Mouse (Mus musculus) intestine, embryonic 14.5 days (tissue): Measurements from ENCODE around the gene Ash1l. TPM values are rescaled to one million over a fixed set of nuclear protein-coding genes. Genes with fewer than 3 reads are reported as not detected.

Experiments
- ATAC-seq: fragments of 200-750 bp; cut with Nextera tagmentation; replicated peaks from 2 replicates; pipeline ENCODE4 v1.8.0; 2017; ENCODE audit warnings: low read depth, moderate number of reproducible peaks, moderate TSS enrichment, moderate library complexity; ENCODE audit not compliant: low FRiP score, low TSS enrichment
- DNase-seq: peaks from one replicate; pipeline ENCODE4 v3.0.0-alpha.2; 2018; ENCODE audit warnings: low spot score
- H3K27ac ChIP-seq: fragments of 300-500 bp; sonication (generic); 2 replicates; pipeline ENCODE4 v1.5.1; 2014; ENCODE audit warnings: low read depth, mild to moderate bottlenecking, control low read depth
- H3K27me3 ChIP-seq: fragments of 300-500 bp; sonication (generic); replicated peaks from 2 replicates; pipeline ENCODE4 v1.6.1; 2014; ENCODE audit warnings: low read length, control low read depth; ENCODE audit not compliant: control insufficient read depth, insufficient read depth
- H3K36me3 ChIP-seq: fragments of 300-500 bp; sonication (generic); 2 replicates; pipeline ENCODE4 v1.6.1; 2014; ENCODE audit warnings: low read length, control low read depth; ENCODE audit not compliant: control insufficient read depth, insufficient read depth
- H3K4me1 ChIP-seq: fragments of 300-500 bp; sonication (generic); replicated peaks from 2 replicates; pipeline ENCODE4 v1.6.1; 2014; ENCODE audit warnings: low read length, control low read depth, mixed read lengths; ENCODE audit not compliant: control insufficient read depth, insufficient read depth
- H3K4me2 ChIP-seq: fragments of 300-500 bp; sonication (generic); 2 replicates; pipeline ENCODE4 v1.6.1; 2014; ENCODE audit warnings: low read length
- H3K4me3 ChIP-seq: fragments of 300-500 bp; sonication (generic); 2 replicates; pipeline ENCODE4 v1.5.1; 2014; ENCODE audit warnings: low read depth, low read length, control low read depth, mixed read lengths
- H3K9ac ChIP-seq: fragments of 300-500 bp; sonication (generic); 2 replicates; pipeline ENCODE4 v1.6.1; 2014; ENCODE audit warnings: mild to moderate bottlenecking, low read length
- H3K9me3 ChIP-seq: fragments of 300-500 bp; sonication (generic); 2 replicates; pipeline ENCODE4 v1.6.1; 2016; ENCODE audit warnings: low read length, control low read depth; ENCODE audit not compliant: control insufficient read depth
- WGBS: fragments of 180-500 bp; shearing (Covaris S2); extraction: QIAGEN DNeasy Blood & Tissue Kit; methylation state at CpG from one replicate; pipeline ENCODE4 v1.1.7; 2014; 5-methylcytosine and 5-hydroxymethylcytosine counted together
- polyA plus RNA-seq: library from polyadenylated mRNA; unstranded; fragments of >200 nt; fragmentation: Nextera tagmentation; extraction: Ambion mirVana; gene quantifications from 2 replicates; pipeline ENCODE4 v1.2.1, GENCODE M21; 2014

Gene Ash1l
- polyA plus RNA-seq, 1 experiment from 2014 or later = 21.5 TPM

DNA sequence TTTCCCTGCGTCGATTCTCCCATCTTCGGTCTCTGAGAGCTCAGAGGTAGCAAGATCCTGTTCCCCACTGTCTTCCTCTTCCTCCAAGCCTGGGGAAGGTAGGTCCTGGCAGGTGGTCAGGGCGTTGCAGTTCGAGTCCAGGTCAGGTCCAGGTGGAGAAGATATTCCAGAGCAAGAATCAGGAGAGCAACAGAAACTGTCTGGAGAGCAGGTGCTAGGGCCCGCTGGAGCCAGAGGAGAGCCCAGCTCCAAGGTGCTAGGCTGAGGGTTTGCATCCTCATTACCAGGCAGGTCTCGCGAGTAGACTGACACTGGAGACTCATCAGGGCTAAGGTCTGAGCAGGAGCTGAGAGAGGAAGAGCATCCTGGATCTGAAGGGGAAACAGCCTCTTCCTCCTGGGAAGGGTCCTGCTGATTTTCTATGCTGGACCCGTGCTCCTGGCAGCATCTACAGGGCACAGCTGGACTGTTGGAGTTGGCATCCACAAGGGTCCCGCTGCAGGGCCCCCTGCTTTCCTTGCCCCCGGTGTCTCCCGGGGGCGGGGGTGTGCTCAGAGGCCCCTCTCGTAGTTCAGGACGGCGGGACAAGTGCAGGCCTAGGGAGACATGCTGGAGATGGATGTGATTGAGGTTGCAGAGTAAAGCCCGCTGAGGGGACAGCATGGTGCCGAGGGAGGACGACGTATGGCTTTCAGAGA, 141.5 kb downstream of the Ash1l start:
- 16% methylated on average over 20 of the region's 20 CpGs for WGBS
- Histone ChIP-seq H3K4me2 (peak overlapping the region; percentile 99), H3K4me1 (peaks cover 13% of the 10 kb centered on the region; the same call in 1 of the 2 replicates), H3K4me3 (peak overlapping the region; percentile 59; the same call in 1 of the 2 replicates), H3K9me3 (no peaks in the 10 kb centered on the region), H3K27me3 (peaks cover 20% of the 10 kb centered on the region), H3K27ac (no peak overlapping the region), H3K36me3 (peaks cover 27% of the 10 kb centered on the region), H3K9ac (no peak overlapping the region)
- ATAC-seq (no peak), DNase-seq (peak; percentile 58)

DNA sequence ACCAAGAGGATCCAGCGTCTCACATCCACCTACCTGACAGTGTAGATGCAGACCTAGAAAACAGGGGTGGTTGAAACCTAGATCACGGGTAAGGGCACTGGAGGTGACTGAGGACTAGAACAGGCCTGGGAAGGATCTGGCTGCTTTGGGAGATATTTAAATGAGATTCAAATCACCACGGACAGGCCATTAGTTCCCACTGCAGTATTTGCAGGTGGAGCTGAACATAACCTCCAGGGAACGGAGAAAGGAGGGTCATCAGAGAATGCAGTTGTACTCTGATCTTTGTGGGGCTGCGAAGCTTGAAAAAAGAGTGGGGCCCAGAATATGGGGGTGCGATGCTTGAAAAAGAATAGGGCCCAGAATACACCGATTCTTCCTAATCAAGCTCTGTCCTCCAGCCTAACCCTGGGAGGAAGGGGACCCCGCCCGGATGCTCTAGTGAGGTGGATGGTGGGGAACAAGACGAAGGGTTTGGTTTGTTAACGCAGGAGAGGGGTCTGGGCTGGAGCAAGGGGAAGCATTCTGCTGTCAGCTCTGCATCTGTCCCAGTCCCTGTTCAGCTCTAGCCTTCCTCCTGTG, 142.2 kb downstream of the Ash1l start:
- Histone ChIP-seq H3K4me3 (peak overlapping the region; percentile 29), H3K36me3 (peaks cover 34% of the 10 kb centered on the region), H3K9me3 (no peaks in the 10 kb centered on the region), H3K4me2 (peak overlapping the region; percentile 44), H3K9ac (peak overlapping the region; percentile 11; the same call in 1 of the 2 replicates), H3K4me1 (peaks cover 11% of the 10 kb centered on the region; the same call in 1 of the 2 replicates), H3K27ac (no peak overlapping the region), H3K27me3 (peaks cover 20% of the 10 kb centered on the region)
- WGBS = 26% methylated on average over 11 of the region's 11 CpGs
- ATAC-seq (no peak), DNase-seq (no peak)

DNA sequence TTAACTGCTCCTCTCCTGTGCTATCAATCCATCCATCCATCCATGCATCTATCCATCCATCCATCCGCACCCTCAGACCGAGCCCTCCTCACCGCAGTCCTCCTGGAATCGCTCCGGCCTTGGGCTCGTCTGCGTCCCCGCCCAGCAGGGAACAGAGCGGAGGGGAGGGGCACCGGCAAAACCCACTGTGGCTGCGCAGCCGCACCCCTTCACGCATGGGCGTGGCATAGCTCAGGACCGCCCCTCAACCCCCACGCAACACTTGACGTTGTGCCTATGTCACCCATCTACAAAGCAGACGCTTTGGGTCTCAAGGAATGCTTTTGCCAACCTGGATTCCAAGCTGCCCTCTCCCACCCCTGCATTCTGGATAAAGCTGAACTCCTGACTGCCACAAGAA, 142.8 kb downstream of the Ash1l start, which contains the start of gene Rusc1:
TSS of gene Rusc1 (minus strand) at position 137 of the 400 bp plus-strand sequence.
- H3K9ac ChIP-seq = peak within 1 kb of the TSS; percentile 11; the same call in 1 of the 2 replicates
- H3K27ac ChIP-seq = no peak within 1 kb of the TSS
- peak within 1 kb of the TSS; percentile 44 for H3K4me2 ChIP-seq
- WGBS = 1% methylated on average over 18 of the region's 18 CpGs
- peaks cover 20% of the 10 kb centered on the region for H3K27me3 ChIP-seq
- no peaks in the 10 kb centered on the region for H3K9me3 ChIP-seq
- DNase-seq = peak; percentile 87
- H3K36me3 ChIP-seq = peaks cover 39% of the 10 kb centered on the region
- H3K4me1 ChIP-seq = 0 out of 2 replicates have a peak, but pooled peaks cover 7% of the 10 kb centered on the region
- ATAC-seq = peak; percentile 34
- peak within 1 kb of the TSS; percentile 29 for H3K4me3 ChIP-seq

DNA sequence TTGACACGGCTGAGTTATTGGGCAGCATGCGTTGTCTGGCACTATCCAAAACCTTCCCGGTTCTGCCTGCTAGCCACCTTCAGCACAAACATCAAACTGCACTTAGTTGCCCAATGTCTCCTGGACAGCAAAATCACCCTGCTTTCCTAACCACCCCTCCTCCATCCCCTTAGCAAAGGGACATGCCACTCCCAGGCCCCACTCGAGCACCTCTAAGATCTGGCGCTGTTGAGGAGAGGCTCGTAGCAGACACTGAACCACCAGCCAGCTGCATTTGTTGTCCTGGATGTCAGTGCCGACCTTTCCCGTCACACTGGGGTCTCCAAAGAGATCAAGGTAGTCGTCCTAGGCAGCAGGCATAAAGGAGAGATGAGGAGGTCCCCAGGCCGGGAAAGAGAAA, 143.6 kb downstream of the Ash1l start:
- Histone ChIP-seq H3K9me3 (no peaks in the 10 kb centered on the region), H3K36me3 (peaks cover 47% of the 10 kb centered on the region), H3K9ac (no peak overlapping the region), H3K27me3 (peaks cover 15% of the 10 kb centered on the region), H3K4me3 (no peak overlapping the region), H3K4me2 (no peak overlapping the region), H3K4me1 (0 out of 2 replicates have a peak, but pooled peaks cover 7% of the 10 kb centered on the region), H3K27ac (no peak overlapping the region)
- DNase-seq (no peak), ATAC-seq (no peak)
- 80% methylated on average over 10 of the region's 10 CpGs for WGBS

DNA sequence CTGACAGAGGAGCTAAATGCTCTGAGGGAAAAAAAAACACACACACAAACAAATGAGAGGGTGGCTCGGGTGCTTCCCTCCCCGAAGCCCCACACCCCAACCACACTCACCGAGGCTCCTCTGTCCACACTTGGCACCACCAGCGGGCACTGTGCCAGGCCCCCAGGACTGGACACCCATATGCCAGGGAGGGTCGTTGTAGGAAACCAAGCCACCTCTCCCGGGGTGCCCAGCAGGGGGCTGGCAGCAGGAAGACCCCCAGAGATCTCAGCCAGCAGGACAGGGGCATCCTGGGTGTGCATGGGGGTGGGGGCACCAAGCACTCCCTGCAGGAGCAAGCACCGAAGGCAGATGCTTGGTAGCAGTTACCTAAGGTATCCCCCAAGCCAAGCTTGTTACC, 150.4 kb downstream of the Ash1l start, which contains the start of gene Gm43738:
TSS of gene Gm43738 (minus strand) at position 289 of the 400 bp plus-strand sequence.
- H3K9me3 ChIP-seq = no peaks in the 10 kb centered on the region
- H3K4me3 ChIP-seq = peak within 1 kb of the TSS; percentile 88
- peaks cover 20% of the 10 kb centered on the region for H3K4me1 ChIP-seq
- H3K9ac ChIP-seq = peak within 1 kb of the TSS; percentile 60
- ATAC-seq (no peak), DNase-seq (no peak)
- no peaks in the 10 kb centered on the region for H3K27me3 ChIP-seq
- WGBS = 40% methylated on average over 7 of the region's 7 CpGs
- peak within 1 kb of the TSS; percentile 73 for H3K27ac ChIP-seq
- peaks cover 41% of the 10 kb centered on the region for H3K36me3 ChIP-seq
- H3K4me2 ChIP-seq = peak within 1 kb of the TSS; percentile 84

DNA sequence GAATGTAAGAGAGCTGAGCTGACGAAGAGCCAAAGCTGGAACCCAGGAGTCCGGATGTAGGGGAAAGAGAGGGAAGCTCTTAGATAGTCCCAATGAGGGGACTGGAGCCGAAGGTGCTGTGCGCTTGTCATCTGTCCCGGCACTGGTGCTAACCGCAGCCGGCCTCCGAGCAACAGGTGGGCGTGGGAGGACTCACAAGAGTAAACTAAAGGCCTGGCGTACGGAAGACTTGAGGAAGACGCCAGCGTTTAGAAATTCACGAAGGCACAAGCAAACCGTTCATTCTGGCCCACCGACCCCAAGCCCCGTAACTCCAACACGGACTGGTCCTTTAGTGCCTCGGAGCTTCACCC, 151.0 kb downstream of the Ash1l start:
- ATAC-seq (peak; percentile 38; the same call in 1 of the 2 replicates), DNase-seq (no peak)
- H3K9ac ChIP-seq = peak overlapping the region; percentile 60
- peak overlapping the region; percentile 84 for H3K4me2 ChIP-seq
- H3K4me3 ChIP-seq = peak overlapping the region; percentile 88
- no peaks in the 10 kb centered on the region for H3K9me3 ChIP-seq
- under 1% methylated on average over 19 of the region's 19 CpGs for WGBS
- H3K27ac ChIP-seq = peak overlapping the region; percentile 55
- H3K36me3 ChIP-seq = peaks cover 35% of the 10 kb centered on the region
- H3K4me1 ChIP-seq = peaks cover 20% of the 10 kb centered on the region
- no peaks in the 10 kb centered on the region for H3K27me3 ChIP-seq

DNA sequence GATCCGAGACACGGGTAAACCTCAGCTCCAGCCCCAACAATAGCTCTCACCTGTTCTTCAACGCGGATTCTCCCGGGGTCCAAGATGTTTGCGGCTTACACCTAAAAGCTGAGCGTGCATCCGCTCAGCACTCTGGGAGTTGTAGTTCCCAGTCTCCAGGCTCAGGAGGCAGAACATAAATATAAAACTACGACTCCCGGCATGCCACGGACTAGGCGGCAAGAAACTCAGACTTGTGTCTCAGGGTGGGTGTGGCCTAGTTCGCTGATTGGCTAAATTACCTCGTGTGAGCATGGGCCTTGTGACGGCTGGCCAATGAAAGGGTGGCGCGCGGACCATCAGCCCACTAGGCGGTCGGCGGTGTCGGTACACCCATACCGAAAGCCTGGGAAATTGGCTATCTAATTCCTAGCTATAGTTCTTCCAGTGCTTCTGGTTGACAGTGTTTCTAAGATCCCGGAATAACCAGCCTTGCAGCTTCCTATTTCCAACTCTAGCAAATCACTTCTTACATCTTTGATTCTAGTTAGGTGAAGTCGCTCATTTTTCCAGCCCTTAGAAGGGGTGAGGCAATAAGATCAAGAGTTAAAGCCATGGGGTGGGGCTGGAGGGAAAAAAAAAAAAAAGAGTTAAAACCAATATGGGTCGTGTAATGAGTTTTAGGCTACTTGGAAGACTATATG, 151.5 kb downstream of the Ash1l start, which contains the start of gene Fdps:
TSS of gene Fdps (minus strand) at position 148 of the 683 bp plus-strand sequence.
- Histone ChIP-seq H3K4me1 (peaks cover 20% of the 10 kb centered on the region), H3K27ac (peak within 1 kb of the TSS; percentile 73), H3K4me2 (peak within 1 kb of the TSS; percentile 84), H3K9me3 (no peaks in the 10 kb centered on the region), H3K36me3 (peaks cover 30% of the 10 kb centered on the region), H3K4me3 (peak within 1 kb of the TSS; percentile 88), H3K27me3 (no peaks in the 10 kb centered on the region), H3K9ac (peak within 1 kb of the TSS; percentile 60)
- DNase-seq = peak; percentile 88
- WGBS = under 1% methylated on average over 26 of the region's 26 CpGs
- peak; percentile 98 for ATAC-seq

DNA sequence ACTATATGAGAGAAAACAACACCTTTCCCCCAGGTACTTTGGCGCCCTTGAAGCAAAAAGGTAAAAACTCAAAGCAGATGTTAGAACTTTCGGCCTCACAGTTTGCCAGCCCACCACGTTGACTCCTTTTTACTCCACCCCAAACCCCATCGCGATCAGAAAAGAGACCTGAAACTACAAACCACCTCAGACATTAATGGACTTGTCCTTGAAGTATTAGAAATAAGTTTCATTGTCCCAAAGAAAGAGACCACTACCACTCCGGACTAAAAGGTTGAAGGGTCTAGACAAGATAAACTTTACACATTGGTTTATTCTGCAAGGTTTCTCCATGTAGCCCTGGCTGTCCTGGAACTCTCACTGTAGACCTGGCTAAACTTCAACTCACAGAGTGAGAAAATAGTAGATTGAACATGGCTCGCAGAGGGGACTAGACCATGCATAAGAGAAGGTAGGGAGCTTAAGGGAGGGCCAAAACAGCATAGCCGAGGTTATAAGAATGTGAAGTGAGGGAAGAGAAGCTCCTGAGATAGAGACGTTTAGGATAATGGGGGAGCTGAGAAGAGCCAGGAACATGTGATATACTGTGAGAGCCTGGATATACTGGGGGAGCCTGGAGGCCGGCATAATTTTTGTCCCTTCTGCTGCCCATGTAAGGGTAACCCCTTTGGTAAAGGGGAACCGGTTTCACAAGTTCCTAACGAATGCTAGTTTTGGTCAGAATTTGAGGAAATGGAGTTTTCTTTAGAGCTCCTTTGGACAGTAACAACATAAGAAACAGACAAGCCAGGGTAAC, 152.3 kb downstream of the Ash1l start:
- Histone ChIP-seq H3K4me3 (peak overlapping the region; percentile 88), H3K4me1 (peaks cover 20% of the 10 kb centered on the region), H3K9ac (no peak overlapping the region), H3K27ac (peak overlapping the region; percentile 73), H3K4me2 (peak overlapping the region; percentile 65), H3K36me3 (peaks cover 22% of the 10 kb centered on the region), H3K9me3 (no peaks in the 10 kb centered on the region), H3K27me3 (no peaks in the 10 kb centered on the region)
- ATAC-seq (no peak), DNase-seq (no peak)
- 55% methylated on average over 12 of the region's 12 CpGs for WGBS
